Mouse (Mus musculus): ENCODE measurements around the gene Gm10800.
"Not testable (repeated sequence)": the region's sequence is repeated elsewhere in the genome, so short reads cannot be mapped to it uniquely, and the experiment has no call there.

The Gm10800 gene

GRCm38 (mm10) chr2:98667201-98667600 lies at the start of gene Gm10800:
Gm10800 (minus strand) TSS chr2:98667301.
- DNase-seq (ENCODE audit: low read depth in 1 of 2, low spot score in 2 of 2), result not testable (repeated sequence)

GRCm38 (mm10) chr2:98697533-98697932 lies 30.4 kb upstream of the Gm10800 start:
- no peak for DNase-seq (ENCODE audit: low read depth in 1 of 2, low spot score in 2 of 2)

GRCm38 (mm10) chr2:98661937-98662336 lies 5.2 kb downstream of the Gm10800 start, which contains the start of gene Gm10801:
Gm10801 (plus strand) TSS chr2:98662237.
- not testable (repeated sequence) for DNase-seq (ENCODE audit: low read depth in 1 of 2, low spot score in 2 of 2)

All from monocyte, adult 2 months (primary cell).